In the genomic region with DNA sequence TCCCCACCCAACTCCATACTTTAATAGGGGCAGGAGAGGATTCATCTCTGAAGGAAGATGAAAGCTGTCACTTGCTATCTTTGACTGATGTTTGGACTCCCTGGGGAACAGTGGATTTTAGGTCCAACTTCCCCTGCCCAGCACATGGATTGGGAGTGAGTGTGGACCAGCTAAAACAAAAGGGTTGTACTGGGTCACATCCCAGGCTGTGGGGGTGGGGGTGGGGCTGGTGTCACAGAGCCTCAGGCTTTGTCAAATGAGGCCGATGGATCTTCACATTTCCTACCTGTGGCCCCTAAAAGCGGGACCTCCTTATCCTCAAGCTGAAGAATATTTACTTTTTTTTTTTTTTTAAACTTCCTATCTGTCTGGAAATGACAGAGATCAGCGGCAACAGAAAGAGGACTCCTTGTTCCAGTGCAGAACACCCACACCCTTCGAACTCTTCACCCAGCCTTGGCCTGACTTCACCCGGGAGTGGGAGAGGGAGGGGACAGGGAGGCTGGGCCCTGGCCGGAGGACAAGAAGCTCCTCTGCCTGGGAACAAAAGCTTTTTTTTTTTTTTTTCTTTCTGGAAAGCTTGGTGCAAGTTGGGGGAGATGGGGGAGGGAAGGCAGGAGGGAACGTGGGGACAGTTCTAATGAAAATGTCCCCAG, we compare ENCODE assay signal across 8 mouse cellular contexts. TPM values are rescaled to one million over a fixed set of nuclear protein-coding genes. Genes with fewer than 3 reads are reported as not detected.
A peak's percentile ranks its signal among the peaks of the same experiment; 100 is the strongest.
DNase-seq lines count a peak whose midpoint lies in the region; ATAC-seq and TF ChIP-seq lines count a peak whose summit lies in the region.

No protein-coding gene starts in this region.

- H3K9ac ChIP-seq in heart, embryonic 12.5 days, result no peak overlapping the region
- H3K9ac ChIP-seq in MEL (ENCODE audit: control insufficient read depth, low read depth, low read length, poor library complexity, severe bottlenecking), result no peak overlapping the region
- no peak overlapping the region for H3K9ac ChIP-seq in lung, embryonic 15.5 days

- WGBS in heart, embryonic 12.5 days, result 21% methylated on average over 7 of the region's 7 CpGs
- WGBS in lung, embryonic 15.5 days, result 14% methylated on average over 7 of the region's 7 CpGs

- H3K4me2 ChIP-seq in heart, embryonic 12.5 days, result no peak overlapping the region
- H3K4me2 ChIP-seq in lung, embryonic 15.5 days, result no peak overlapping the region

- no peak for TF ChIP-seq CTCF in MEL (IDR thresholded peaks at IDR 0.05 in 2 of 3, conservative IDR thresholded peaks at IDR 0.05 in 1 of 3; ENCODE audit: control insufficient read depth in 1 of 3, insufficient read depth in 1 of 3, low read depth in 2 of 3, low read length in 3 of 3, poor library complexity in 1 of 3, severe bottlenecking in 1 of 3)

- DNase-seq in heart, adult 11 months, result peak; percentile 100
- no peak for DNase-seq in MEL (ENCODE audit: low read depth, low spot score)
- peak; percentile 90 for DNase-seq in gastrocnemius, postnatal 14 days
- no peak for DNase-seq in cerebellum, adult 11 months
- no peak for DNase-seq in frontal cortex, postnatal 36 days (ENCODE audit: low spot score in 2 of 2)

- no peak for ATAC-seq in heart, embryonic 12.5 days (ENCODE audit: insufficient number of reproducible peaks, low FRiP score)
- ATAC-seq in lung, embryonic 15.5 days (ENCODE audit: borderline replicate concordance, extremely low read depth, low FRiP score, low TSS enrichment), result peak; percentile 68; the same call in 1 of the 2 replicates
- ATAC-seq in erythroid progenitor cell, adult 5-6 weeks (replicated peaks; ENCODE audit: low FRiP score, poor library complexity, severe bottlenecking), result no peak

- no peaks in the 10 kb centered on the region for H3K79me2 ChIP-seq in MEL (ENCODE audit: control insufficient read depth, insufficient read depth, low read length, poor library complexity)

- TF ChIP-seq RAD21 in MEL (IDR thresholded peaks at IDR 0.05; ENCODE audit: low read depth, low read length), result no peak

- no peak overlapping the region for H3K4me3 ChIP-seq in heart, embryonic 12.5 days
- H3K4me3 ChIP-seq in MEL (ENCODE audit: control insufficient read depth in 1 of 2, insufficient read depth in 1 of 2, low read depth in 2 of 2, low read length in 2 of 2), result no peak overlapping the region
- H3K4me3 ChIP-seq in lung, embryonic 15.5 days, result no peak overlapping the region

- TF ChIP-seq POLR2A in MEL (IDR thresholded peaks at IDR 0.05; ENCODE audit: control insufficient read depth in 1 of 2, insufficient read depth in 1 of 2, low read depth in 1 of 2, low read length in 2 of 2, poor library complexity in 1 of 2), result no peak

- no peak for TF ChIP-seq EP300 in MEL (IDR thresholded peaks at IDR 0.05; ENCODE audit: low read depth in 1 of 2, low read length in 2 of 2)

- intact Hi-C loops in gastrocnemius, postnatal 14 days (cut with DNase I; ENCODE audit: low total_unique reads), result no loop called here

- H3K9me3 ChIP-seq in heart, embryonic 12.5 days (replicated peaks), result 0 out of 2 replicates have a peak, but pooled peaks cover 3% of the 10 kb centered on the region
- H3K9me3 ChIP-seq in MEL (replicated peaks; ENCODE audit: insufficient read depth, low read length), result no peaks in the 10 kb centered on the region
- peaks cover 2% of the 10 kb centered on the region; the same call in 1 of the 2 replicates for H3K9me3 ChIP-seq in lung, embryonic 15.5 days

- no peaks in the 10 kb centered on the region for H3K27me3 ChIP-seq in heart, embryonic 12.5 days (replicated peaks)
- H3K27me3 ChIP-seq in MEL (ENCODE audit: control insufficient read depth in 1 of 2, insufficient read depth in 2 of 2, low read length in 2 of 2), result peaks cover 0 to 2% of the 10 kb centered on the region in 2 experiments; a peak in 3 of 4 replicates
- H3K27me3 ChIP-seq in lung, embryonic 15.5 days, result no peaks in the 10 kb centered on the region

- H3K4me1 ChIP-seq in heart, embryonic 12.5 days (replicated peaks), result peaks cover 5% of the 10 kb centered on the region; the same call in 1 of the 2 replicates
- H3K4me1 ChIP-seq in MEL (ENCODE audit: control insufficient read depth in 1 of 2, insufficient read depth in 2 of 2, low read length in 2 of 2), result peaks cover 0 to 5% of the 10 kb centered on the region in 2 experiments; a peak in 1 of 4 replicates
- peaks cover 14% of the 10 kb centered on the region for H3K4me1 ChIP-seq in lung, embryonic 15.5 days

- H3K27ac ChIP-seq in heart, embryonic 12.5 days (ENCODE audit: poor library complexity, severe bottlenecking), result no peak overlapping the region
- H3K27ac ChIP-seq in MEL (ENCODE audit: control insufficient read depth, low read depth, low read length), result no peak overlapping the region
- no peak overlapping the region for H3K27ac ChIP-seq in lung, embryonic 15.5 days

- no peaks in the 10 kb centered on the region for H3K36me3 ChIP-seq in heart, embryonic 12.5 days
- peaks cover 0 to 2% of the 10 kb centered on the region in 2 experiments; a peak in 2 of 4 replicates for H3K36me3 ChIP-seq in MEL (ENCODE audit: control insufficient read depth in 1 of 2, insufficient read depth in 2 of 2, low read length in 2 of 2)
- no peaks in the 10 kb centered on the region for H3K36me3 ChIP-seq in lung, embryonic 15.5 days

TF ChIP-seq in MEL, 35 proteins besides CTCF, POLR2A, EP300 and RAD21:
- TF ChIP-seq GABPA (IDR thresholded peaks at IDR 0.05; ENCODE audit: low read depth, low read length) (no peak), ZNF384 (IDR thresholded peaks at IDR 0.05; ENCODE audit: low read depth, low read length) (0 out of 2 replicates have a peak, but pooled peaks have one; percentile 18)

RNA-seq across cellular contexts. Expression of gene Cipc, which starts 14.8 kb away (rescaled TPM):
- polyA plus RNA-seq in heart, embryonic 12.5 days (2016; fragmentation: Nextera tagmentation; extraction: Ambion mirVana), result 28.9 and 29.3 TPM in 2 replicates
- 22.5 and 24.8 TPM in 2 replicates for total RNA-seq in MEL (2012; rRNA removed)
- 10 to 100 TPM; 27.5 to 98.1 TPM for polyA plus RNA-seq in MEL (2012; ENCODE audit: insufficient read depth in 1 of 2, insufficient read length in 2 of 2, low read depth in 1 of 2, low replicate concordance in 2 of 2, missing spikeins in 1 of 2)
- 10 to 100 TPM; 20.2 to 20.3 TPM for total RNA-seq in gastrocnemius, postnatal 14 days (2021)
- 18.0 and 19.2 TPM in 2 replicates for polyA plus RNA-seq in lung, embryonic 15.5 days (2015; fragmentation: Nextera tagmentation; extraction: Ambion mirVana)
- 8.6 and 9.2 TPM in 2 replicates for total RNA-seq in erythroid progenitor cell, adult 5-6 weeks (2015; ENCODE audit: low replicate concordance)
- 5.8 and 16.4 TPM in 2 replicates for total RNA-seq in erythroid progenitor cell, adult 5-6 weeks (2017; ENCODE audit: low replicate concordance)

RNA-seq across cellular contexts. Expression of gene Irf2bpl, which starts 47.4 kb away (rescaled TPM):
- polyA plus RNA-seq in heart, embryonic 12.5 days (2016; fragmentation: Nextera tagmentation; extraction: Ambion mirVana), result 57.8 and 59.5 TPM in 2 replicates
- total RNA-seq in MEL (2012; rRNA removed), result 6.9 and 8.2 TPM in 2 replicates
- polyA plus RNA-seq in MEL (2012; ENCODE audit: insufficient read depth in 1 of 2, insufficient read length in 2 of 2, low read depth in 1 of 2, low replicate concordance in 2 of 2, missing spikeins in 1 of 2), result 1 to 10 TPM in 1 of 2 experiments, not detected in 1; 8.0 TPM
- 10 to 100 TPM; 41.8 to 42.8 TPM for total RNA-seq in gastrocnemius, postnatal 14 days (2021)
- polyA plus RNA-seq in lung, embryonic 15.5 days (2015; fragmentation: Nextera tagmentation; extraction: Ambion mirVana), result 49.4 and 50.0 TPM in 2 replicates
- total RNA-seq in erythroid progenitor cell, adult 5-6 weeks (2015; ENCODE audit: low replicate concordance), result 0.72 and 2.5 TPM in 2 replicates
- 0.53 and 1.5 TPM in 2 replicates for total RNA-seq in erythroid progenitor cell, adult 5-6 weeks (2017; ENCODE audit: low replicate concordance)

RNA-seq across cellular contexts. Expression of gene Zdhhc22, which starts 58.2 kb away (rescaled TPM):
- not detected in 2 replicates for polyA plus RNA-seq in heart, embryonic 12.5 days (2016; fragmentation: Nextera tagmentation; extraction: Ambion mirVana)
- total RNA-seq in MEL (2012; rRNA removed), result not detected in 2 replicates
- polyA plus RNA-seq in MEL (2012; ENCODE audit: insufficient read depth in 1 of 2, insufficient read length in 2 of 2, low read depth in 1 of 2, low replicate concordance in 2 of 2, missing spikeins in 1 of 2), result under 1 TPM in 1 of 2 experiments, not detected in 1; 0.10 TPM
- not detected for total RNA-seq in gastrocnemius, postnatal 14 days (2021)
- 0.12 TPM in 1 of 2 replicates, not detected in the other for polyA plus RNA-seq in lung, embryonic 15.5 days (2015; fragmentation: Nextera tagmentation; extraction: Ambion mirVana)
- not detected in 2 replicates for total RNA-seq in erythroid progenitor cell, adult 5-6 weeks (2015; ENCODE audit: low replicate concordance)
- not detected in 2 replicates for total RNA-seq in erythroid progenitor cell, adult 5-6 weeks (2017; ENCODE audit: low replicate concordance)

Comparison
In these comparisons a context has a peak if more than half of its experiments do, and no peak if none do; other contexts are left out.
1. DNase-seq: peak in heart, adult 11 months (single experiment) and gastrocnemius, postnatal 14 days (single experiment); none in MEL (single experiment), cerebellum, adult 11 months (single experiment) and frontal cortex, postnatal 36 days (0 of 2).